Comparison of ENCODE assay signal across 9 mouse cellular contexts in the genomic region with DNA sequence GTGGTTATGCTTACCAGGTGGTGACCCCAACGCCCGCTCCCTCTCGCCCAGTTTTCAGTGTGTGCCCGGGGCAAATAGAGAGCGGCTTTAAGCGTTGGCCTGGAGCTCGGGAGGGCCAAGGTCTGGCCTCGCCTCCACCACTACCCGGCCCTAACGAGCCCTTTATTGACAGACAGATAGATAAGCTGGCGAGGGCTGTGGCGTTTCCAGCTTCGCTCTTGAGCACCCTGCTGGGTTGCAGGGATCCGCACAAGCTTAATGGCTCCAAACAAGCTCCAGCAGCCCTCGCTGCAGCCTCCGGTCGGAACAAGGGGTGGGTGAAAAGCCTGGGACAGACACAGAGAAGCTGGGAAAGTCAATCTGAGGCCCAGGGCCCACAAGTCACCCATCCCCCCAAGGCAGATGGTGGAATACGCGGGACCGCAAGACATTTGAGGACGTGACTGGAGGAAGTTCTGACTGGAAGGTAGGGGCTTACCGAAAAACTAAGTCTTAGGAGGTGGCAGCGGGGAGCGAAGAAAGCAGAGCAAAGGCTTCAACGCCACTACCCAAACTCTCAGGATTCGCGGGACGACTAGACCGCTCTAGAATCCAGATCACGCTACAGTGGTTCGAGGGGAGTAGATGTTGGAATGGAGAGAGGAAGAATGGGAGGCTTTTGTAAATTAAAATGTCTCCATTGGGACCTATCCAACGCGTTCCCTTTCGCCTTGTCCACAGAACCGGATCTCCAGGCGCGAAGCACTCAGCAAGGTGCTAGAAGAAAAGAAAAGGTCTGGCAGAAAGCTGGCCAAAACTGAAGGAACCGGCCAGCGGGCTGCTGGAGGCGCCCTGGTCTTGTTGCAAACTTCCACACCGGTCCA. TPM values are rescaled to one million over a fixed set of nuclear protein-coding genes. Genes with fewer than 3 reads are reported as not detected.
DNase-seq lines count a peak whose midpoint lies in the region; ATAC-seq lines count a peak whose summit lies in the region.
"Had no signal": no experiment of that assay in that cellular context is flagged by ENCODE, and none has a peak within 500 bp of the region (broad histone marks: within the 10 kb centered on the region; RNA-seq: fewer than 3 reads in every experiment).

No protein-coding gene starts in this region.

- no peak overlapping the region for H3K27ac ChIP-seq in forebrain, embryonic 12.5 days

- peaks cover 45% of the 10 kb centered on the region for H3K4me1 ChIP-seq in forebrain, embryonic 12.5 days

- H3K9me3 ChIP-seq in forebrain, embryonic 12.5 days, result no peaks in the 10 kb centered on the region

- H3K4me2 ChIP-seq in forebrain, embryonic 12.5 days, result peak overlapping the region; percentile 73

- H3K27me3 ChIP-seq in forebrain, embryonic 12.5 days, result peaks cover 97% of the 10 kb centered on the region

- 0 out of 2 replicates have a peak overlapping the region, but pooled peaks have one; percentile 26 for H3K9ac ChIP-seq in forebrain, embryonic 12.5 days

- DNase-seq in ES-CJ7 (ENCODE audit: low read depth, low spot score), result peak; percentile 52
- DNase-seq in ZHBTc4 (ENCODE audit: low read depth, low spot score), result peak; percentile 60
- DNase-seq in mesoderm, embryonic 11.5 days (ENCODE audit: low read depth, low spot score), result peak; percentile 14
- DNase-seq in left cerebral cortex, adult 8-10 months (ENCODE audit: low spot score in 2 of 2), result no peak
- no peak for DNase-seq in lung, postnatal 4 days
- no peak for DNase-seq in right cerebral cortex, adult 2 months (ENCODE audit: low spot score in 2 of 2)
- DNase-seq: gastrocnemius, postnatal 10 days; lung, postnatal 36 days had no signal

- H3K36me3 ChIP-seq in forebrain, embryonic 12.5 days (replicated peaks), result no peaks in the 10 kb centered on the region

- WGBS in forebrain, embryonic 12.5 days, result 6% methylated on average over 41 of the region's 41 CpGs

- peak overlapping the region; percentile 80 for H3K4me3 ChIP-seq in forebrain, embryonic 12.5 days (replicated peaks)

- no peak for ATAC-seq in forebrain, embryonic 12.5 days (ENCODE audit: low FRiP score)

RNA-seq across cellular contexts. Expression of gene Pax6, which starts 1.7 kb away (rescaled TPM):
- 110 and 111 TPM in 2 replicates for polyA plus RNA-seq in forebrain, embryonic 12.5 days (2016; fragmentation: Nextera tagmentation; extraction: Ambion mirVana)
- 10 to 100 TPM in 3 of 4 experiments, 1 to 10 TPM in 1; 9.3 to 12.0 (median 11.3) TPM for total RNA-seq in left cerebral cortex, adult 8-10 months (2022)
- total RNA-seq: gastrocnemius, postnatal 10 days had no signal

Comparison
In these comparisons a context has a peak if more than half of its experiments do, and no peak if none do; other contexts are left out.
1. DNase-seq: peak in ES-CJ7 (single experiment), ZHBTc4 (single experiment) and mesoderm, embryonic 11.5 days (single experiment); none in left cerebral cortex, adult 8-10 months (0 of 2), lung, postnatal 4 days (0 of 2) and right cerebral cortex, adult 2 months (0 of 2).